Mouse (Mus musculus) embryonic fibroblast, embryonic 13.5 days (primary cell): ENCODE measurements around the gene St14.

Experiments used
- CTCF ChIP-seq: IDR thresholded peaks from 2 replicates; pipeline ENCODE4 v1.5.1; 2011; ENCODE audit warnings: mild to moderate bottlenecking, control low read depth, low read length, moderate library complexity, borderline replicate concordance; ENCODE audit not compliant: insufficient read depth
- POLR2A ChIP-seq: IDR thresholded peaks from 2 replicates; pipeline ENCODE4 v1.6.1; 2011; ENCODE audit warnings: low read depth, mild to moderate bottlenecking, control low read depth, low read length, moderate library complexity

DNA sequence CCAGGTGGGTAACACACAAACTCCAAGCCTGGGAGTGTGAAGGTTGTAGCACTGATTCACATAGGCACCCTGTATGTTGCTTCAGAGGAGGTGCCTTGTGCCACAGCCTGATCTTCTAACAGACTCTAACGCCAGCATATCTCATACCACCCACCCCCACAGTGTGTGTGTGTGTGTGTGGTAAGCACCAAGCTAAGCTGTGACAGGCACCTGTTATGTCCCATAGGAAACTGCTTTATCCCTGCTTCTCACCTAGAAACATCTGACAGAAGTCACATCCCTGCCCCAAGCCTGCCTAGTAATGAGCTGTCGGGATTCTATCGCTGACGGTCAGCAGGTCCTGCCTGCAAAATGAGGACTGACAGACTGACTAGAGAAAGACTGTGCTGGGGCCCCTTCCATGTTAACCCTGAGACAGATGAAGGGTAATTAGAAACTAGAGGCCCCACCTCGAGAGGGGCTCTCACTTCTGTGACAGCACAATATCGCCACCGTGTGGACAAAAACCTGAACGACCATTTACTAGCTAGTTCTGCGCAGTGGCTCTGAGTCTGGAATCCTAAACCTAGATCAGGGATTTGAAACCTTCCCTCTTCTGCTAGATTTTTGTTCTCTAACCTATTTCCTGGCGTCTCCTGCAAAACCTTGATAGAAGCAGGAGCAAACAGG lies 45.4 kb downstream of the St14 start:
- TF ChIP-seq CTCF (no peak), POLR2A (no peak)
